Mouse (Mus musculus): ENCODE data around the gene Tmem19.

GRCm38 (mm10) chr10:115332997-115333396 is 29.3 kb downstream of the Tmem19 start:
- TF ChIP-seq CTCF (IDR thresholded peaks at IDR 0.05; ENCODE audit: low read depth, low read length), result no peak
- TF ChIP-seq POLR2A (IDR thresholded peaks at IDR 0.05; ENCODE audit: insufficient read depth, low read length), result no peak
